Mouse (Mus musculus) A20 (cell line): Measurements from ENCODE around the gene Nek6.

ENCODE experiments used
- DNase-seq: peaks from one replicate; pipeline ENCODE4 v3.0.0-alpha.2; 2011; ENCODE audit warnings: low read depth, low spot score

Nek6 gene

GRCm38 (mm10) chr2:38511487-38512307 lies at the start of gene Nek6:
Gene Nek6 (plus strand): TSS chr2:38511643.
- peak; percentile 84 for DNase-seq

GRCm38 (mm10) chr2:38462323-38462722 lies 49.1 kb upstream of the Nek6 start:
- DNase-seq: no peak

- no peak for DNase-seq
Measured at GRCm38 (mm10) chr2:38468845-38469244, 42.6 kb upstream of the Nek6 start.

- peak; percentile 28 for DNase-seq
Measured at GRCm38 (mm10) chr2:38471745-38472144, 39.7 kb upstream of the Nek6 start.

- DNase-seq: no peak
Measured at GRCm38 (mm10) chr2:38472829-38473228, 38.6 kb upstream of the Nek6 start.

- DNase-seq: no peak
Measured at GRCm38 (mm10) chr2:38476871-38477496, 34.5 kb upstream of the Nek6 start.

GRCm38 (mm10) chr2:38477497-38477873 lies 34.0 kb upstream of the Nek6 start:
- no peak for DNase-seq

- DNase-seq: no peak
Measured at GRCm38 (mm10) chr2:38478683-38479082, 32.8 kb upstream of the Nek6 start.

GRCm38 (mm10) chr2:38479541-38479940 lies 31.9 kb upstream of the Nek6 start:
- DNase-seq: no peak

GRCm38 (mm10) chr2:38481166-38481778 lies 30.2 kb upstream of the Nek6 start:
- no peak for DNase-seq

- DNase-seq: peak; percentile 15
Measured at GRCm38 (mm10) chr2:38482122-38482521, 29.3 kb upstream of the Nek6 start.

GRCm38 (mm10) chr2:38483058-38483704 lies 28.3 kb upstream of the Nek6 start:
- DNase-seq: no peak

GRCm38 (mm10) chr2:38484556-38484955 lies 26.9 kb upstream of the Nek6 start:
- no peak for DNase-seq

GRCm38 (mm10) chr2:38485409-38485808 lies 26.0 kb upstream of the Nek6 start:
- no peak for DNase-seq

- no peak for DNase-seq
Measured at GRCm38 (mm10) chr2:38485957-38486931, 25.2 kb upstream of the Nek6 start.

GRCm38 (mm10) chr2:38497594-38497993 lies 13.8 kb upstream of the Nek6 start:
- DNase-seq: no peak

- no peak for DNase-seq
Measured at GRCm38 (mm10) chr2:38501606-38502005, 9.8 kb upstream of the Nek6 start.

GRCm38 (mm10) chr2:38502123-38502522 lies 9.3 kb upstream of the Nek6 start:
- no peak for DNase-seq

- DNase-seq: no peak
Measured at GRCm38 (mm10) chr2:38502747-38503146, 8.7 kb upstream of the Nek6 start.

- no peak for DNase-seq
Measured at GRCm38 (mm10) chr2:38504311-38504710, 7.1 kb upstream of the Nek6 start.

- DNase-seq: no peak
Measured at GRCm38 (mm10) chr2:38507181-38507580, 4.3 kb upstream of the Nek6 start.
